Mouse (Mus musculus) lung, postnatal 0 days (tissue): ENCODE measurements around the gene Gm5788. TPM values are rescaled to one million over a fixed set of nuclear protein-coding genes. Genes with fewer than 3 reads are reported as not detected.
"Not testable (repeated sequence)": the region's sequence is repeated elsewhere in the genome, so short reads cannot be mapped to it uniquely, and the experiment has no call there.

Experiments used
- ATAC-seq: fragments of 200-750 bp; cut with Nextera tagmentation; 2 replicates; pipeline ENCODE4 v1.8.0; 2017; ENCODE audit warnings: moderate library complexity
- DNase-seq: peaks from one replicate; pipeline ENCODE4 v3.0.0-alpha.2; 2016; ENCODE audit warnings: low spot score
- H3K27ac ChIP-seq: fragments of 300-500 bp; sonication (generic); 2 replicates; pipeline ENCODE4 v1.5.1; 2014; ENCODE audit warnings: antibody characterized with exemption, mild to moderate bottlenecking, low read length, mixed read lengths
- H3K27me3 ChIP-seq: fragments of 300-500 bp; sonication (generic); replicated peaks from 2 replicates; pipeline ENCODE4 v1.6.1; 2014; ENCODE audit warnings: low read length, mixed read lengths; ENCODE audit not compliant: insufficient read depth
- H3K36me3 ChIP-seq: fragments of 300-500 bp; sonication (generic); 2 replicates; pipeline ENCODE4 v1.6.1; 2014; ENCODE audit warnings: low read length, mixed read lengths; ENCODE audit not compliant: insufficient read depth
- H3K4me1 ChIP-seq: fragments of 300-500 bp; sonication (generic); 2 replicates; pipeline ENCODE4 v1.6.1; 2014; ENCODE audit warnings: antibody characterized with exemption, low read depth, low read length, mixed read lengths; ENCODE audit not compliant: insufficient read depth
- H3K4me2 ChIP-seq: fragments of 300-500 bp; sonication (generic); replicated peaks from 2 replicates; pipeline ENCODE4 v1.6.1; 2014; ENCODE audit warnings: low read depth, mild to moderate bottlenecking, low read length, moderate library complexity, mixed read lengths
- H3K4me3 ChIP-seq: fragments of 300-500 bp; sonication (generic); 2 replicates; pipeline ENCODE4 v1.5.1; 2014; ENCODE audit warnings: low read depth, low read length
- H3K9ac ChIP-seq: fragments of 300-500 bp; sonication (generic); replicated peaks from 2 replicates; pipeline ENCODE4 v1.6.1; 2014; ENCODE audit warnings: low read depth, mild to moderate bottlenecking
- H3K9me3 ChIP-seq: fragments of 300-500 bp; sonication (generic); 2 replicates; pipeline ENCODE4 v1.6.1; 2016; ENCODE audit warnings: low read length, mixed read lengths
- CTCF ChIP-seq: IDR thresholded peaks from 2 replicates; pipeline ENCODE4 v1.5.1; 2016; ENCODE audit warnings: antibody characterized with exemption, mild to moderate bottlenecking
- EP300 ChIP-seq: IDR thresholded peaks from 2 replicates; pipeline ENCODE4 v1.6.1; 2016; ENCODE audit warnings: antibody characterized with exemption, mild to moderate bottlenecking, control low read depth
- WGBS: fragments of 180-500 bp; shearing (Covaris S2); extraction: QIAGEN DNeasy Blood & Tissue Kit; methylation state at CpG from one replicate; pipeline ENCODE4 v1.1.7; 2014; 5-methylcytosine and 5-hydroxymethylcytosine counted together
- polyA plus RNA-seq: library from polyadenylated mRNA; unstranded; fragments of >200 nt; fragmentation: Nextera tagmentation; extraction: Ambion mirVana; gene quantifications from 2 replicates; pipeline ENCODE4 v1.2.1, GENCODE M21; 2015

Gene Gm5788
- polyA plus RNA-seq: not detected in 2 replicates

DNA sequence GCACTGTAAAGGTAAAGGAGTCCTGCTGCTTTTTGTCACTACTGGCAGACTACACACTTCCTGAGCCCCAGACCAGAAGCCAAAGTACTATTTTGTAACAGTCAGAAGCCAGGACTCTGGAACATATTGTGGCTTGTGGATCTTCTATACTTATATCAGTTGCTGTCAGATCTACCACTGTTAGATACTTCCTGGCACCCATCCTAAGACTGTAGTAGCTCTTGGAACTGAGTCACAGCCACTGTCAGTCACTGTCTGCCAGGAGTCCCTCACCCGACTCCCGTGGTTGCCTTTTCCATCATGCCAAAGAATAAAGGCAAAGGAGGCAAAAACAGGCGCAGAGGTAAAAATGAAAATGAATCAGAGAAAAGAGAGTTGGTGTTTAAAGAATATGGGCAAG, at the start of gene Gm5788:
Gene Gm5788 (plus strand): TSS at position 301 of the 400 bp plus-strand sequence.
- not testable (repeated sequence) for DNase-seq, H3K4me1 ChIP-seq, H3K36me3 ChIP-seq, H3K9me3 ChIP-seq, H3K4me2 ChIP-seq, H3K27ac ChIP-seq, H3K4me3 ChIP-seq, H3K9ac ChIP-seq, ATAC-seq, H3K27me3 ChIP-seq
- WGBS: 87% methylated on average over 3 of the region's 3 CpGs

DNA sequence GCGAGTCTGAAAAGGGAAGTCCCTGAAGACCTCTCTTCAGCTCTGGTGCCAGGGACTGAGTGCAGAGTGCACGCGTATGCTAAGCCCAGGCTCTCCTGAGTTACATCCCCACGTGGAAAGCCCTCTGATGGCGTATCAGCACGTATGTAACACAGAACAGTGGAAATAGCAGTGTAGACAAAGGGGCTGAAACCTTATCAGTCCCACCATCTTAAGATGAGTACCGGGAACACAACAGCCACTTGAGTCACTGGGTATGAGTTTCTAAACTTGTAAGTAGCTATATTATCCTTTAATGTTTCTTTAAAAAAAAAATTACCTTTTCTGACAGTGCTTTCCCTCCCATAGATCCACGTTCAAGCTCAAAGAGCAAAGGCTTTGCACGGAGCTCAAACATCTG, 45.1 kb upstream of the Gm5788 start:
- TF ChIP-seq CTCF (no peak), EP300 (no peak)
- DNase-seq (no peak), ATAC-seq (no peak)
- WGBS: 82% methylated on average over 9 of the region's 9 CpGs
- Histone ChIP-seq H3K9ac (no peak overlapping the region), H3K27ac (no peak overlapping the region), H3K4me1 (no peaks in the 10 kb centered on the region; the same call in 1 of the 2 replicates), H3K36me3 (peaks cover 46% of the 10 kb centered on the region), H3K4me3 (no peak overlapping the region), H3K9me3 (no peaks in the 10 kb centered on the region), H3K4me2 (no peak overlapping the region), H3K27me3 (no peaks in the 10 kb centered on the region)

GRCm38 (mm10) chr12:87464678-87465297, 29.7 kb upstream of the Gm5788 start:
- no peak for TF ChIP-seq EP300
- H3K4me1 ChIP-seq: no peaks in the 10 kb centered on the region
- ATAC-seq (no peak), DNase-seq (no peak)
- no peak overlapping the region for H3K4me2 ChIP-seq
- no peaks in the 10 kb centered on the region for H3K9me3 ChIP-seq
- H3K27ac ChIP-seq: no peak overlapping the region
- H3K36me3 ChIP-seq: peaks cover 23% of the 10 kb centered on the region
- H3K4me3 ChIP-seq: no peak overlapping the region
- WGBS: 84% methylated on average over 6 of the region's 6 CpGs
- H3K9ac ChIP-seq: no peak overlapping the region
- H3K27me3 ChIP-seq: no peaks in the 10 kb centered on the region

DNA sequence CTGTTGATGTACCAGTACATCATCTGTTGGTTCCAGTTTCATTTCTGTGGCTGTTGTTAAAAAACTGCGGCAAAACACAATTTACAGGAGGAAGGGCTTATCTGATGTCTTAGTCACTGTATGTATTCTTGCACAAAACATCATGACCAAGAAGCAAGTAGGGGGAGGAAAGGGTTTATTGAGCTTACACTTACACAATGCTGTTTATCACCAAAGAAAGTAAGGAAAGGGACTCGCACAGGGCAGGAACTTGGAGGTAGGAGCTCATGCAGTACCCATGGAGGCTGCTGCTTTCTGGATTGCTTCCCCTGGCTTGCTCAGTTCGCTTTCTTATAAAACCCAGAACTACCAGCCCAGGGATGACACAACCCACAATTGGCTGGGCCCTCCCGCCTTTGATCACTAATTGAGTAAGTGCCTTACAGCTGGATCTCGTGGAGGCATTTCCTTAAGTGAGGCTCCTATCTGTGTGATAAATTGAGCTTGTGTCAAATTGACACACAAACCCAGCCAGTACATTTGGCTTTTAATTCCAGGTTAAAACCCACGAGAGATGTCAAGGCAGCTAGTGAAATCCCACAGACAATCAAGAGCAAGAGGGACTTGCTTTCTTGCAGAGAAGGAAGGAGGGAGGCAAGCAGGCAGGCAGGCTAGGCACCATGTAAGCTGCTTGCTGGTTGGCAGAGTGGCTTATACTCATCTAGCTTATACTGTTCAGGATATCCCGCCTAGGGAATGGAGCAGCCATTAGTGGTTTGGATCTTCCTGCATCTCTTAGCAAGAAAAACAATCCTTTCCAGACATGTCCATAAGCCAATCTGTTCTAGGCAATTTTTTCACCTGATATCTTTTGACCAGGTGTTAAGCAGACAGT, 24.0 kb upstream of the Gm5788 start:
- Histone ChIP-seq H3K27ac (no peak overlapping the region), H3K4me2 (peak overlapping the region; percentile 63), H3K36me3 (no peaks in the 10 kb centered on the region), H3K27me3 (no peaks in the 10 kb centered on the region), H3K4me1 (no peaks in the 10 kb centered on the region), H3K9me3 (no peaks in the 10 kb centered on the region), H3K4me3 (no peak overlapping the region), H3K9ac (peak overlapping the region; percentile 99; the same call in 1 of the 2 replicates)
- WGBS: 52% methylated on average over 7 of the region's 7 CpGs
- TF ChIP-seq CTCF (no peak), EP300 (no peak)
- DNase-seq (no peak), ATAC-seq (no peak)

- H3K9ac ChIP-seq: peak overlapping the region; percentile 99
- no peaks in the 10 kb centered on the region for H3K9me3 ChIP-seq
- H3K4me3 ChIP-seq: peak overlapping the region; percentile 85
- H3K36me3 ChIP-seq: no peaks in the 10 kb centered on the region
- no peaks in the 10 kb centered on the region for H3K4me1 ChIP-seq
- H3K27ac ChIP-seq: peak overlapping the region; percentile 95
- H3K27me3 ChIP-seq: no peaks in the 10 kb centered on the region
- peak overlapping the region; percentile 63 for H3K4me2 ChIP-seq
- DNase-seq: peak; percentile 88
- ATAC-seq: 0 out of 2 replicates have a peak, but pooled peaks have one; percentile 14
- under 1% methylated on average over 19 of the region's 19 CpGs for WGBS
- TF ChIP-seq CTCF (no peak), EP300 (peak; percentile 33; the same call in 1 of the 2 replicates)
These were observed 23.0 kb upstream of the Gm5788 start for GRCm38 (mm10) chr12:87471421-87471963.
